ENCODE assay signal across 19 mouse cellular contexts in genomic region chr13:101732675-101733074, GRCm38 (mm10). TPM values are rescaled to one million over a fixed set of nuclear protein-coding genes. Genes with fewer than 3 reads are reported as not detected.
DNase-seq lines count a peak whose midpoint lies in the region; ATAC-seq and TF ChIP-seq lines count a peak whose summit lies in the region.
"Had no signal": no experiment of that assay in that cellular context is flagged by ENCODE, and none has a peak within 500 bp of the region (broad histone marks: within the 10 kb centered on the region; RNA-seq: fewer than 3 reads in every experiment).

No protein-coding gene starts in this region.

- no peak for ATAC-seq in heart, postnatal 0 days (ENCODE audit: insufficient read depth, low read depth)
- no peak for ATAC-seq in heart, embryonic 11.5 days (replicated peaks; ENCODE audit: insufficient number of reproducible peaks, low FRiP score, low TSS enrichment)
- ATAC-seq in lung, embryonic 16.5 days (ENCODE audit: low read depth) = no peak
- peak; percentile 27 for ATAC-seq in megakaryocyte, adult 5-6 weeks (ENCODE audit: poor library complexity, severe bottlenecking)
- no peak for ATAC-seq in forebrain, embryonic 11.5 days (replicated peaks; ENCODE audit: low FRiP score)
- no peak for ATAC-seq in forebrain, embryonic 13.5 days

- no peak overlapping the region for H3K9ac ChIP-seq in heart, postnatal 0 days (replicated peaks; ENCODE audit: low read depth, low read length)
- no peak overlapping the region for H3K9ac ChIP-seq in heart, embryonic 11.5 days (ENCODE audit: low read depth, low read length)
- H3K9ac ChIP-seq in lung, embryonic 16.5 days (ENCODE audit: low read length) = no peak overlapping the region
- H3K9ac ChIP-seq in forebrain, embryonic 11.5 days (ENCODE audit: low read length) = no peak overlapping the region
- H3K9ac ChIP-seq in forebrain, embryonic 13.5 days = no peak overlapping the region
- H3K9ac ChIP-seq: embryonic facial prominence, embryonic 15.5 days; heart, embryonic 15.5 days; midbrain, embryonic 12.5 days had no signal

- H3K4me3 ChIP-seq in heart, postnatal 0 days (ENCODE audit: low read depth, low read length) = no peak overlapping the region
- no peak overlapping the region for H3K4me3 ChIP-seq in heart, embryonic 11.5 days (ENCODE audit: low read depth, low read length)
- no peak overlapping the region for H3K4me3 ChIP-seq in lung, embryonic 16.5 days (ENCODE audit: low read length)
- no peak overlapping the region for H3K4me3 ChIP-seq in lung, adult 2 months (replicated peaks; ENCODE audit: extremely low read depth, low read depth, low read length)
- H3K4me3 ChIP-seq in brown adipose tissue, adult 24 weeks (ENCODE audit: insufficient read depth, low read depth, low read length) = no peak overlapping the region
- no peak overlapping the region for H3K4me3 ChIP-seq in forebrain, embryonic 11.5 days (ENCODE audit: low read depth, low read length)
- no peak overlapping the region for H3K4me3 ChIP-seq in forebrain, embryonic 13.5 days
- H3K4me3 ChIP-seq: embryonic facial prominence, embryonic 15.5 days; heart, adult 2 months; heart, embryonic 15.5 days; hindbrain, embryonic 10.5 days; layer of hippocampus, adult 2 months; midbrain, embryonic 12.5 days had no signal

- H3K4me1 ChIP-seq in heart, postnatal 0 days (ENCODE audit: control insufficient read depth, insufficient read depth) = peaks cover 34% of the 10 kb centered on the region
- peaks cover 16% of the 10 kb centered on the region for H3K4me1 ChIP-seq in heart, embryonic 11.5 days (ENCODE audit: control insufficient read depth, insufficient read depth, low read length)
- peaks cover 19% of the 10 kb centered on the region for H3K4me1 ChIP-seq in lung, embryonic 16.5 days (replicated peaks; ENCODE audit: control insufficient read depth, insufficient read depth, low read length)
- peaks cover 40% of the 10 kb centered on the region for H3K4me1 ChIP-seq in lung, adult 2 months (ENCODE audit: control insufficient read depth, insufficient read depth, low read length)
- peaks cover 34% of the 10 kb centered on the region for H3K4me1 ChIP-seq in brown adipose tissue, adult 24 weeks (ENCODE audit: control insufficient read depth, insufficient read depth, insufficient read length, low read length)
- 0 out of 2 replicates have a peak, but pooled peaks cover 4% of the 10 kb centered on the region for H3K4me1 ChIP-seq in forebrain, embryonic 11.5 days (replicated peaks; ENCODE audit: control insufficient read depth, insufficient read depth, low read length)
- peaks cover 16% of the 10 kb centered on the region for H3K4me1 ChIP-seq in forebrain, embryonic 13.5 days

- H3K9me3 ChIP-seq in heart, postnatal 0 days (replicated peaks; ENCODE audit: control insufficient read depth, low read length) = no peaks in the 10 kb centered on the region
- H3K9me3 ChIP-seq in heart, embryonic 11.5 days (replicated peaks; ENCODE audit: control insufficient read depth, low read length) = no peaks in the 10 kb centered on the region
- H3K9me3 ChIP-seq in lung, embryonic 16.5 days (ENCODE audit: control insufficient read depth, low read length) = no peaks in the 10 kb centered on the region
- H3K9me3 ChIP-seq in forebrain, embryonic 11.5 days (ENCODE audit: control insufficient read depth, low read length) = no peaks in the 10 kb centered on the region
- no peaks in the 10 kb centered on the region for H3K9me3 ChIP-seq in forebrain, embryonic 13.5 days (replicated peaks)
- H3K9me3 ChIP-seq: embryonic facial prominence, embryonic 15.5 days; heart, embryonic 15.5 days; hindbrain, embryonic 10.5 days; midbrain, embryonic 12.5 days had no signal

- no peak for TF ChIP-seq POLR2A in lung, adult 2 months (IDR thresholded peaks at IDR 0.05; ENCODE audit: borderline replicate concordance, extremely low read depth, low read depth, low read length)

- H3K36me3 ChIP-seq in heart, postnatal 0 days (replicated peaks; ENCODE audit: control insufficient read depth, insufficient read depth, low read length) = no peaks in the 10 kb centered on the region
- H3K36me3 ChIP-seq in heart, embryonic 11.5 days (ENCODE audit: control insufficient read depth, insufficient read depth, low read length) = no peaks in the 10 kb centered on the region
- H3K36me3 ChIP-seq in lung, embryonic 16.5 days (ENCODE audit: control insufficient read depth, insufficient read depth, low read length) = no peaks in the 10 kb centered on the region
- no peaks in the 10 kb centered on the region for H3K36me3 ChIP-seq in forebrain, embryonic 11.5 days (ENCODE audit: control insufficient read depth, insufficient read depth, low read length)
- no peaks in the 10 kb centered on the region for H3K36me3 ChIP-seq in forebrain, embryonic 13.5 days (ENCODE audit: poor library complexity, severe bottlenecking)
- H3K36me3 ChIP-seq: embryonic facial prominence, embryonic 15.5 days; heart, embryonic 15.5 days; hindbrain, embryonic 10.5 days; midbrain, embryonic 12.5 days had no signal

- WGBS in heart, postnatal 0 days = 73% methylated on average over 10 of the region's 10 CpGs
- 79% methylated on average over 10 of the region's 10 CpGs for WGBS in heart, embryonic 11.5 days (ENCODE audit: insufficient replicate concordance)
- 63% methylated on average over 10 of the region's 10 CpGs for WGBS in lung, embryonic 16.5 days
- 43% methylated on average over 10 of the region's 10 CpGs for WGBS in lung, adult 2 months
- WGBS in forebrain, embryonic 11.5 days = 86% methylated on average over 10 of the region's 10 CpGs
- WGBS in forebrain, embryonic 13.5 days = 90% methylated on average over 10 of the region's 10 CpGs

- H3K4me2 ChIP-seq in heart, postnatal 0 days (ENCODE audit: low read depth, low read length) = peak overlapping the region; percentile 8; the same call in 1 of the 2 replicates
- H3K4me2 ChIP-seq in heart, embryonic 11.5 days = no peak overlapping the region
- H3K4me2 ChIP-seq in lung, embryonic 16.5 days (ENCODE audit: low read depth, low read length) = no peak overlapping the region
- no peak overlapping the region for H3K4me2 ChIP-seq in forebrain, embryonic 11.5 days (ENCODE audit: low read depth, low read length, severe bottlenecking)
- H3K4me2 ChIP-seq in forebrain, embryonic 13.5 days = no peak overlapping the region
- H3K4me2 ChIP-seq: embryonic facial prominence, embryonic 15.5 days; heart, embryonic 15.5 days; midbrain, embryonic 12.5 days had no signal

- no peak for TF ChIP-seq CTCF in heart, postnatal 0 days (IDR thresholded peaks at IDR 0.05; ENCODE audit: low read depth)
- TF ChIP-seq CTCF in lung, adult 2 months (IDR thresholded peaks at IDR 0.05; ENCODE audit: insufficient read depth, low read length) = no peak

- H3K27ac ChIP-seq in heart, postnatal 0 days (ENCODE audit: low read depth) = no peak overlapping the region
- H3K27ac ChIP-seq in heart, embryonic 11.5 days (ENCODE audit: low read depth, low read length) = no peak overlapping the region
- peak overlapping the region; percentile 2; the same call in 1 of the 2 replicates for H3K27ac ChIP-seq in lung, embryonic 16.5 days (ENCODE audit: low read length)
- peak overlapping the region; percentile 11; the same call in 1 of the 2 replicates for H3K27ac ChIP-seq in brown adipose tissue, adult 24 weeks (replicated peaks; ENCODE audit: low read depth, low read length)
- H3K27ac ChIP-seq in forebrain, embryonic 11.5 days (ENCODE audit: low read depth, low read length) = no peak overlapping the region
- no peak overlapping the region for H3K27ac ChIP-seq in forebrain, embryonic 13.5 days
- H3K27ac ChIP-seq: embryonic facial prominence, embryonic 15.5 days; heart, adult 2 months; heart, embryonic 15.5 days; hindbrain, embryonic 10.5 days; layer of hippocampus, adult 2 months; macrophage; midbrain, embryonic 12.5 days had no signal

- TF ChIP-seq EP300 in heart, postnatal 0 days (IDR thresholded peaks at IDR 0.05; ENCODE audit: low read depth) = no peak

- no peak for DNase-seq in heart, postnatal 0 days (ENCODE audit: low spot score)
- DNase-seq in lung, adult 2 months = no peak
- DNase-seq in forebrain, embryonic 11.5 days (ENCODE audit: low spot score) = no peak
- DNase-seq: cerebellum, adult 8-10 months; gastrocnemius, postnatal 10 days; layer of hippocampus, postnatal 36 days; liver had no signal

- no peaks in the 10 kb centered on the region for H3K27me3 ChIP-seq in heart, postnatal 0 days (ENCODE audit: control insufficient read depth, insufficient read depth, low read length)
- no peaks in the 10 kb centered on the region for H3K27me3 ChIP-seq in heart, embryonic 11.5 days (ENCODE audit: control insufficient read depth, insufficient read depth, low read length)
- no peaks in the 10 kb centered on the region for H3K27me3 ChIP-seq in lung, embryonic 16.5 days (ENCODE audit: control insufficient read depth, insufficient read depth, low read depth, low read length)
- no peaks in the 10 kb centered on the region for H3K27me3 ChIP-seq in forebrain, embryonic 11.5 days (ENCODE audit: control insufficient read depth, insufficient read depth, low read length)
- no peaks in the 10 kb centered on the region for H3K27me3 ChIP-seq in forebrain, embryonic 13.5 days
- H3K27me3 ChIP-seq: embryonic facial prominence, embryonic 15.5 days; heart, embryonic 15.5 days had no signal

RNA-seq across cellular contexts. Expression of gene Pik3r1, which starts 35.3 kb away (rescaled TPM):
- 31.6 and 33.8 TPM in 2 replicates for total RNA-seq in heart, postnatal 0 days (2014; rRNA removed; ENCODE audit: low replicate concordance)
- 13.6 and 16.3 TPM in 2 replicates for polyA plus RNA-seq in heart, postnatal 0 days (2015; fragmentation: Nextera tagmentation; extraction: Ambion mirVana)
- 11.5 and 16.6 TPM in 2 replicates for polyA plus RNA-seq in heart, embryonic 11.5 days (2014; fragmentation: Nextera tagmentation; extraction: Ambion mirVana)
- polyA plus RNA-seq in lung, embryonic 16.5 days (2015; fragmentation: Nextera tagmentation; extraction: Ambion mirVana) = 28.5 and 31.1 TPM in 2 replicates
- polyA plus RNA-seq in lung, adult 2 months (2012; rRNA removed) = 15.6 and 25.9 TPM in 2 replicates
- polyA plus RNA-seq in brown adipose tissue, adult 24 weeks (2012; ENCODE audit: insufficient read depth, insufficient read length, missing spikeins) = 52.1 and 81.4 TPM in 2 replicates
- 67.7 and 93.8 TPM in 2 replicates for total RNA-seq in megakaryocyte, adult 5-6 weeks (2015)
- 56.5 and 69.6 TPM in 2 replicates for total RNA-seq in megakaryocyte, adult 5-6 weeks (2017)
- polyA plus RNA-seq in forebrain, embryonic 11.5 days (2014; fragmentation: Nextera tagmentation; extraction: Ambion mirVana) = 16.5 and 18.3 TPM in 2 replicates
- 20.9 and 23.9 TPM in 2 replicates for polyA plus RNA-seq in forebrain, embryonic 13.5 days (2015; fragmentation: Nextera tagmentation; extraction: Ambion mirVana)

Comparison
In these comparisons a context has a peak if more than half of its experiments do, and no peak if none do; other contexts are left out.
1. H3K27ac ChIP-seq: peak in lung, embryonic 16.5 days (single experiment) and brown adipose tissue, adult 24 weeks (single experiment); none in heart, postnatal 0 days (single experiment), heart, embryonic 11.5 days (single experiment), forebrain, embryonic 11.5 days (single experiment) and forebrain, embryonic 13.5 days (single experiment).